Mouse (Mus musculus): ENCODE results near the gene Lrrtm3. TPM values are rescaled to one million over a fixed set of nuclear protein-coding genes. Genes with fewer than 3 reads are reported as not detected.

Lrrtm3 gene
- total and polyA plus RNA-seq, 3 experiments = not detected

DNA sequence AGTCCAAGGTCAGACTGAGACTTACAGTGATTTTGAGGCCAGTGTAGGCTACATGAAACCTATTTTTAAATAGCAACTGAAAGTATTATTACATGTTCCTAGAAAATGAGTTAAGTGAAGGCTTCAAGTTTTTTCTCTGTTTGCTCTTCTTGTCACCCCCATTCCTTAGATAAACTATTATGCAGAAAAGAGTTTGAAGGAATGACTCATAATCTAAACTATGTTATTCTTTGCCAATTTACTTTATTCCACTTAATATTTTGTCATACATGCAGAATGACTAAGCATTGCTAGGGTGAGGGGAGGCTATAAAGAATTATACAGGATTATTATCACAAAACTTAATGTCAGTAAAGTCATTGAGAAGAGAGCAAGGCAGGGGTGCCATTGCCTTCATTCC lies 181.2 kb downstream of the Lrrtm3 start:
- H3K9me3 ChIP-seq (replicated peaks; ENCODE audit: low read length) = peaks cover 29% of the 10 kb centered on the region
- no peaks in the 10 kb centered on the region for H3K27me3 ChIP-seq (replicated peaks)
- H3K79me2 ChIP-seq (replicated peaks; ENCODE audit: control insufficient read depth, extremely low read depth, insufficient read depth, poor library complexity, severe bottlenecking) = no peaks in the 10 kb centered on the region
- no peak for DNase-seq (ENCODE audit: extremely low read depth)
- H3K4me1 ChIP-seq (ENCODE audit: control insufficient read depth in 1 of 2, insufficient read depth in 2 of 2) = no peaks in the 10 kb centered on the region
- TF ChIP-seq RCOR1 (conservative IDR thresholded peaks at IDR 0.05; ENCODE audit: low read depth, low read length) = no peak
- no peak for TF ChIP-seq NELFE (IDR thresholded peaks at IDR 0.05; ENCODE audit: low read depth, low read length)
- TF ChIP-seq CHD1 (IDR thresholded peaks at IDR 0.05; ENCODE audit: low read depth, low read length) = no peak
- no peak for TF ChIP-seq TCF12 (IDR thresholded peaks at IDR 0.05; ENCODE audit: low read depth, low read length)
- TF ChIP-seq CTCF (conservative IDR thresholded peaks at IDR 0.05 in 1 of 2, IDR thresholded peaks at IDR 0.05 in 1 of 2; ENCODE audit: low read depth in 2 of 2, low read length in 2 of 2) = no peak
- TF ChIP-seq GABPA (IDR thresholded peaks at IDR 0.05; ENCODE audit: insufficient replicate concordance, low read depth, low read length) = no peak
- no peak for TF ChIP-seq ZNF384 (IDR thresholded peaks at IDR 0.05; ENCODE audit: low read depth, low read length)
- no peak for TF ChIP-seq MYC (IDR thresholded peaks at IDR 0.05; ENCODE audit: low read depth, low read length)
- no peak for TF ChIP-seq UBTF (IDR thresholded peaks at IDR 0.05; ENCODE audit: low read depth, low read length)
- no peak for TF ChIP-seq MAX (IDR thresholded peaks at IDR 0.05; ENCODE audit: low read length)
- no peak for TF ChIP-seq MAZ (IDR thresholded peaks at IDR 0.05; ENCODE audit: low read depth, low read length)
- no peak for TF ChIP-seq PAX5 (IDR thresholded peaks at IDR 0.05; ENCODE audit: low read length)
- no peak for TF ChIP-seq IRF4 (IDR thresholded peaks at IDR 0.05; ENCODE audit: low read depth, low read length)
- no peak for TF ChIP-seq E2F4 (IDR thresholded peaks at IDR 0.05; ENCODE audit: insufficient replicate concordance, low read depth, low read length)
- TF ChIP-seq HCFC1 (IDR thresholded peaks at IDR 0.05; ENCODE audit: low read depth, low read length) = no peak
- no peak for TF ChIP-seq USF2 (conservative IDR thresholded peaks at IDR 0.05; ENCODE audit: low read depth, low read length)
- no peak for TF ChIP-seq NRF1 (IDR thresholded peaks at IDR 0.05; ENCODE audit: low read depth, low read length)
- TF ChIP-seq USF1 (IDR thresholded peaks at IDR 0.05; ENCODE audit: low read depth, low read length) = no peak
- no peak for TF ChIP-seq ETS1 (conservative IDR thresholded peaks at IDR 0.05; ENCODE audit: low read depth, low read length)
- no peak overlapping the region for H3K27ac ChIP-seq (ENCODE audit: insufficient read depth, low read depth)
- dilution Hi-C loops (cut with MboI; ENCODE audit: extremely low pct_ligation_motif_present, extremely low pct_unique_long_range_greater_than_20kb, low sequenced_read_pairs) = no loop called here
- H3K4me3 ChIP-seq (replicated peaks in 1 of 3; ENCODE audit: low read depth in 2 of 3, low read length in 2 of 3, poor library complexity in 1 of 3) = no peak overlapping the region
- no peaks in the 10 kb centered on the region for H3K36me3 ChIP-seq (replicated peaks in 1 of 2; ENCODE audit: control insufficient read depth in 1 of 2, insufficient read depth in 1 of 2, low read length in 1 of 2)
- H3K9ac ChIP-seq (ENCODE audit: insufficient read depth, low read depth) = no peak overlapping the region
- no peak overlapping the region for H3K4me2 ChIP-seq (ENCODE audit: insufficient read depth, low read depth, poor library complexity, severe bottlenecking)
- in situ Hi-C loops (cut with MboI; ENCODE audit: low pct_ligation_motif_present, low pct_unique_long_range_greater_than_20kb, low sequenced_read_pairs) = no loop called here

DNA sequence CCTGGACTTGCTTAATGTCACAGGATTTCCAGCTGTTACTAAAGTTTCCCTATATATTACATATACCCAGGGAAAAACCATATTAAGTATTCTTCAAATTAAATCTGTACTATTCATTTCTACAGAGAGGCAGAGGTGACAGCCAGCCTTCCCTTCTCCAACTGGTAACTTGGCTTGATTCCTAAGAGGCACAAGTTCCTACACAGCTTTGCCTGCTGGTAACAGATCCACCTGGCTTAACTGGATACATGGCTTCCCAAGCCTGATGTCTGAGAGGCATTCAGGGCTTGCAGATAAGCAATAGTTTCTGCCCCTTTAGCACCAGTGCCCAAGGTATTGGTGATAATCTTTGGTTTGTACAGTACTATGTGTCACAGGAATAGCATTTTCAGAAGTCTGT lies 190.2 kb downstream of the Lrrtm3 start:
- no peak for TF ChIP-seq ETS1 (conservative IDR thresholded peaks at IDR 0.05; ENCODE audit: low read depth, low read length)
- no peak for TF ChIP-seq ZKSCAN1 (IDR thresholded peaks at IDR 0.05; ENCODE audit: borderline replicate concordance, low read depth, low read length)
- TF ChIP-seq POLR2AphosphoS2 (IDR thresholded peaks at IDR 0.05; ENCODE audit: low read depth, low read length) = no peak
- TF ChIP-seq MAZ (IDR thresholded peaks at IDR 0.05; ENCODE audit: low read depth, low read length) = no peak
- no peak for TF ChIP-seq SIN3A (IDR thresholded peaks at IDR 0.05; ENCODE audit: low read length)
- TF ChIP-seq RAD21 (IDR thresholded peaks at IDR 0.05; ENCODE audit: low read depth, low read length) = no peak
- in situ Hi-C loops (cut with MboI; ENCODE audit: low pct_ligation_motif_present, low pct_unique_long_range_greater_than_20kb, low sequenced_read_pairs) = no loop called here
- Histone ChIP-seq H3K27ac (ENCODE audit: insufficient read depth, low read depth) (no peak overlapping the region), H3K4me2 (ENCODE audit: insufficient read depth, low read depth, poor library complexity, severe bottlenecking) (no peak overlapping the region), H3K9ac (ENCODE audit: insufficient read depth, low read depth) (no peak overlapping the region), H3K36me3 (replicated peaks in 1 of 2; ENCODE audit: control insufficient read depth in 1 of 2, insufficient read depth in 1 of 2, low read length in 1 of 2) (no peaks in the 10 kb centered on the region), H3K4me1 (ENCODE audit: control insufficient read depth in 1 of 2, insufficient read depth in 2 of 2) (no peaks in the 10 kb centered on the region), H3K4me3 (replicated peaks in 1 of 3; ENCODE audit: low read depth in 2 of 3, low read length in 2 of 3, poor library complexity in 1 of 3) (no peak overlapping the region), H3K27me3 (replicated peaks) (no peaks in the 10 kb centered on the region), H3K9me3 (replicated peaks; ENCODE audit: low read length) (peaks cover 48% of the 10 kb centered on the region), H3K79me2 (replicated peaks; ENCODE audit: control insufficient read depth, extremely low read depth, insufficient read depth, poor library complexity, severe bottlenecking) (no peaks in the 10 kb centered on the region)
- dilution Hi-C loops (cut with MboI; ENCODE audit: extremely low pct_ligation_motif_present, extremely low pct_unique_long_range_greater_than_20kb, low sequenced_read_pairs) = no loop called here
- no peak for DNase-seq (ENCODE audit: extremely low read depth)
